Mouse (Mus musculus) lung, embryonic 16.5 days (tissue): ENCODE data around the gene Stx4a. TPM values are rescaled to one million over a fixed set of nuclear protein-coding genes. Genes with fewer than 3 reads are reported as not detected.
"Not testable (repeated sequence)": the region's sequence is repeated elsewhere in the genome, so short reads cannot be mapped to it uniquely, and the experiment has no call there.

Experiments used
- ATAC-seq: fragments of 200-750 bp; cut with Nextera tagmentation; 2 replicates; pipeline ENCODE4 v1.8.0; 2017; ENCODE audit warnings: low read depth, mild to moderate bottlenecking, moderate library complexity
- H3K27ac ChIP-seq: fragments of 300-500 bp; sonication (generic); 2 replicates; pipeline ENCODE4 v1.5.1; 2014; ENCODE audit warnings: mild to moderate bottlenecking, control low read depth, low read length
- H3K27me3 ChIP-seq: fragments of 300-500 bp; sonication (generic); 2 replicates; pipeline ENCODE4 v1.6.1; 2014; ENCODE audit warnings: low read depth, low read length, mixed read lengths; ENCODE audit not compliant: control insufficient read depth, insufficient read depth
- H3K36me3 ChIP-seq: fragments of 300-500 bp; sonication (generic); 2 replicates; pipeline ENCODE4 v1.6.1; 2014; ENCODE audit warnings: low read length; ENCODE audit not compliant: control insufficient read depth, insufficient read depth
- H3K4me1 ChIP-seq: fragments of 300-500 bp; sonication (generic); replicated peaks from 2 replicates; pipeline ENCODE4 v1.6.1; 2014; ENCODE audit warnings: low read length, mixed read lengths; ENCODE audit not compliant: control insufficient read depth, insufficient read depth
- H3K4me2 ChIP-seq: fragments of 300-500 bp; sonication (generic); 2 replicates; pipeline ENCODE4 v1.6.1; 2014; ENCODE audit warnings: low read depth, low read length, control low read depth
- H3K4me3 ChIP-seq: fragments of 300-500 bp; sonication (generic); 2 replicates; pipeline ENCODE4 v1.5.1; 2014; ENCODE audit warnings: mild to moderate bottlenecking, low read length, control low read depth
- H3K9ac ChIP-seq: fragments of 300-500 bp; sonication (generic); 2 replicates; pipeline ENCODE4 v1.6.1; 2014; ENCODE audit warnings: low read length, control low read depth
- H3K9me3 ChIP-seq: fragments of 300-500 bp; sonication (generic); 2 replicates; pipeline ENCODE4 v1.6.1; 2016; ENCODE audit warnings: low read length; ENCODE audit not compliant: control insufficient read depth
- WGBS: fragments of 180-500 bp; shearing (Covaris S2); extraction: QIAGEN DNeasy Blood & Tissue Kit; methylation state at CpG from one replicate; pipeline ENCODE4 v1.1.7; 2014; 5-methylcytosine and 5-hydroxymethylcytosine counted together
- polyA plus RNA-seq: library from polyadenylated mRNA; unstranded; fragments of >200 nt; fragmentation: Nextera tagmentation; extraction: Ambion mirVana; gene quantifications from 2 replicates; pipeline ENCODE4 v1.2.1, GENCODE M21; 2015

Stx4a gene
- polyA plus RNA-seq, 1 experiment from 2014 or later: 45.1 TPM

GRCm38 (mm10) chr7:127820836-127821509 is 3.1 kb upstream of the Stx4a start:
- ATAC-seq: peak; percentile 34; the same call in 1 of the 2 replicates
- H3K36me3 ChIP-seq: no peaks in the 10 kb centered on the region
- H3K27ac ChIP-seq: peak overlapping the region; percentile 64
- H3K9me3 ChIP-seq: no peaks in the 10 kb centered on the region
- WGBS: 49% methylated on average over 13 of the region's 13 CpGs
- H3K27me3 ChIP-seq: no peaks in the 10 kb centered on the region
- H3K4me1 ChIP-seq: peaks cover 2% of the 10 kb centered on the region; the same call in 1 of the 2 replicates
- H3K4me3 ChIP-seq: no peak overlapping the region
- no peak overlapping the region; the same call in 1 of the 2 replicates for H3K9ac ChIP-seq
- no peak overlapping the region for H3K4me2 ChIP-seq

DNA sequence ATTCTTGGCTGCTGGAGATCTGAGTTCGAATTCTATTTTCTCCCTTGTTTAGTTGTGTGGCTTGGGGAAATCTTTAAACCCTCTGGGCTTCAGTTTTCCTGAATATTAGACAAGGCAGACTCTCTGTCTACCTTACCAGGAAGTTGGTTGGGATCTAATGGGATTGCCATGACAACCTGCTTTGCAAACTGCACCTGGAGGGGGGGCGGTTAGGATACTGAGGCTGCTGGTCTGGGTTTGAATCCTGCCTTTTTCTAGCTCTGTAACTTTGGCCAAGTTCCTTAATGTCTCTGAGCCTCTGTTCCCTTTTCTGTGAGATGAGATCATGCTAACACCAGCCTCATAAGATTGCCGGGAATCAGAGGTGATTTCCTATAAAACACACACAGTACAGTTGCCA is 1.6 kb upstream of the Stx4a start:
- no peaks in the 10 kb centered on the region for H3K36me3 ChIP-seq
- H3K9ac ChIP-seq: no peak overlapping the region
- WGBS: 77% methylated on average over 3 of the region's 3 CpGs
- H3K27ac ChIP-seq: no peak overlapping the region
- no peak overlapping the region for H3K4me2 ChIP-seq
- H3K4me1 ChIP-seq: 0 out of 2 replicates have a peak, but pooled peaks cover 2% of the 10 kb centered on the region
- ATAC-seq: no peak
- H3K4me3 ChIP-seq: no peak overlapping the region
- H3K27me3 ChIP-seq: no peaks in the 10 kb centered on the region
- no peaks in the 10 kb centered on the region for H3K9me3 ChIP-seq

- peak; percentile 22; the same call in 1 of the 2 replicates for ATAC-seq
- H3K4me1 ChIP-seq: 0 out of 2 replicates have a peak, but pooled peaks cover 2% of the 10 kb centered on the region
- H3K27me3 ChIP-seq: no peaks in the 10 kb centered on the region
- WGBS: 68% methylated on average over 11 of the region's 11 CpGs
- H3K4me2 ChIP-seq: peak overlapping the region; percentile 77
- no peak overlapping the region for H3K27ac ChIP-seq
- H3K36me3 ChIP-seq: no peaks in the 10 kb centered on the region
- H3K9me3 ChIP-seq: no peaks in the 10 kb centered on the region
- peak overlapping the region; percentile 66 for H3K9ac ChIP-seq
- H3K4me3 ChIP-seq: peak overlapping the region; percentile 57
Observed at GRCm38 (mm10) chr7:127823236-127824171, 590 bp upstream of the Stx4a start.

DNA sequence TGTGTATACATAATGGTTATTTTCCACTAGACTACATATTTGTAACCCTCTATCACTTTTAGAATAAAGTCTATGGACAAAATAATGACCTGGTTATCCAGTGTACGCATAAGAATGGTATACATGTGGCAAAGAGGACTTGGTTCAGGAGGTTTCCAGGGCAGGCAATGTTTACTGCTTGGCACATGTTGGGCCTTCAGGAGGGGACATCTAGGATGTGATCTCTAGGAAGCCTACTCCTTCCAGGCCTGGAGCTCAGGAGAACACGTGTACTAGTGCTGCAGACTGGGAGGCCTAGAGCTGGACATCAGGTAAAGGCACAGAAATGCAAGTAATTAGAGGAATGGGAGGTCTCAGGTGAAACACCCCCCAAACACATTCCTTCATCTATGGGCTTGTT is 11.5 kb downstream of the Stx4a start:
- Histone ChIP-seq H3K4me2 (no peak overlapping the region), H3K9me3 (no peaks in the 10 kb centered on the region), H3K27me3 (no peaks in the 10 kb centered on the region), H3K4me3 (no peak overlapping the region), H3K9ac (no peak overlapping the region), H3K4me1 (no peaks in the 10 kb centered on the region), H3K27ac (no peak overlapping the region), H3K36me3 (no peaks in the 10 kb centered on the region)
- ATAC-seq: no peak
- WGBS: 83% methylated on average over 2 of the region's 2 CpGs

GRCm38 (mm10) chr7:127837473-127837872 is 13.4 kb downstream of the Stx4a start:
- Histone ChIP-seq H3K4me1 (peaks cover 5% of the 10 kb centered on the region), H3K27me3 (no peaks in the 10 kb centered on the region), H3K9ac (no peak overlapping the region), H3K4me3 (no peak overlapping the region), H3K4me2 (no peak overlapping the region), H3K36me3 (no peaks in the 10 kb centered on the region), H3K9me3 (no peaks in the 10 kb centered on the region), H3K27ac (no peak overlapping the region)
- 81% methylated on average over 5 of the region's 5 CpGs for WGBS
- ATAC-seq: no peak

- not testable (repeated sequence) for H3K4me1 ChIP-seq, H3K27me3 ChIP-seq, ATAC-seq, H3K36me3 ChIP-seq, H3K9me3 ChIP-seq, H3K4me2 ChIP-seq, H3K27ac ChIP-seq, H3K9ac ChIP-seq, H3K4me3 ChIP-seq
- WGBS: 77% methylated on average over 4 of the region's 4 CpGs
Observed at GRCm38 (mm10) chr7:127837878-127838277, 13.8 kb downstream of the Stx4a start.

GRCm38 (mm10) chr7:127840031-127840430 is 15.9 kb downstream of the Stx4a start:
- 76% methylated on average over 2 of the region's 2 CpGs for WGBS
- not testable (repeated sequence) for H3K4me2 ChIP-seq, H3K27ac ChIP-seq, H3K9me3 ChIP-seq, H3K27me3 ChIP-seq, H3K9ac ChIP-seq, H3K4me3 ChIP-seq, ATAC-seq
- peaks cover 14% of the 10 kb centered on the region; the same call in 1 of the 2 replicates for H3K36me3 ChIP-seq
- peaks cover 11% of the 10 kb centered on the region for H3K4me1 ChIP-seq

DNA sequence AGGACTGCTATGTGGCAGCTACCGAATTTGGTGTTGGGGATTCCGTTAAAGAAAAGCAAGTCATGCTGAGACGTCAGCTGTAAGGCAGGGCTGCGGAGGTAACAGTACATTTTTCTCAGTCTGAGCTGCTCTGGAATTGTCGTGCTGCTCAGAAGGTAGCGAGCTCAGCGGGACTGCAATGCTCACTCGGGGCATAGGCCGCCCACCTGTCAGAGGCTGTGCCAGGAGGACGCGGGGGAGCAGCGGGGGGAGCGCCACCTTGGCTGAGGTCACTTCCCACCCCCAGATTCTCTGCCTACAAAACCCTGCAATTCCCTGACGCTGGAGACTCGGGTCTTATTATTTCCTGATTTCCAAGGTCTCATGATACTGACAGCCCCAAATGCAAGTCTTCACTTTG is 16.8 kb downstream of the Stx4a start:
- no peaks in the 10 kb centered on the region for H3K9me3 ChIP-seq
- H3K4me2 ChIP-seq: peak overlapping the region; percentile 80
- peak overlapping the region; percentile 74 for H3K4me3 ChIP-seq
- H3K4me1 ChIP-seq: peaks cover 11% of the 10 kb centered on the region
- peaks cover 15% of the 10 kb centered on the region; the same call in 1 of the 2 replicates for H3K36me3 ChIP-seq
- WGBS: 2% methylated on average over 15 of the region's 15 CpGs
- ATAC-seq: peak; percentile 11
- no peaks in the 10 kb centered on the region for H3K27me3 ChIP-seq
- peak overlapping the region; percentile 84 for H3K27ac ChIP-seq
- peak overlapping the region; percentile 80 for H3K9ac ChIP-seq
